Comparison of ENCODE assay signal across 23 mouse cellular contexts in genomic region chr11:83746681-83747080, GRCm38 (mm10). TPM values are rescaled to one million over a fixed set of nuclear protein-coding genes. Genes with fewer than 3 reads are reported as not detected.
DNase-seq lines count a peak whose midpoint lies in the region; ATAC-seq and TF ChIP-seq lines count a peak whose summit lies in the region.
"Had no signal": no experiment of that assay in that cellular context is flagged by ENCODE, and none has a peak within 500 bp of the region (broad histone marks: within the 10 kb centered on the region; RNA-seq: fewer than 3 reads in every experiment).

TSS of gene Wfdc21 (plus strand) at chr11:83746940.

- H3K4me2 ChIP-seq in lung, postnatal 0 days (replicated peaks; ENCODE audit: low read depth, low read length) = no peak within 1 kb of the TSS
- 0 out of 2 replicates have a peak within 1 kb of the TSS, but pooled peaks have one; percentile 0 for H3K4me2 ChIP-seq in CH12.LX (ENCODE audit: insufficient read depth, low read depth, poor library complexity, severe bottlenecking)
- H3K4me2 ChIP-seq: embryonic facial prominence, embryonic 15.5 days; limb, embryonic 12.5 days; lung, embryonic 14.5 days had no signal

- no peak for TF ChIP-seq POLR2A in CH12.LX (IDR thresholded peaks at IDR 0.05; ENCODE audit: low read depth, low read length)
- no peak for TF ChIP-seq POLR2A in bone marrow, adult 2 months (IDR thresholded peaks at IDR 0.05; ENCODE audit: borderline replicate concordance, control insufficient read depth, low read depth, low read length)

- DNase-seq in lung, postnatal 0 days (ENCODE audit: low spot score) = no peak
- no peak for DNase-seq in lung, postnatal 4 days
- DNase-seq in CH12.LX (ENCODE audit: extremely low read depth) = no peak
- DNase-seq in left cerebral cortex, postnatal 4 days = no peak
- no peak for DNase-seq in gastrocnemius, adult 2 months
- DNase-seq: adrenal gland, postnatal 10 days; cerebellum, adult 11-12 months; embryo, embryonic 11 days; heart, postnatal 4 days; lung, embryonic 14.5 days had no signal

- TF ChIP-seq EP300 in lung, postnatal 0 days (IDR thresholded peaks at IDR 0.05) = no peak
- TF ChIP-seq EP300 in CH12.LX (IDR thresholded peaks at IDR 0.05; ENCODE audit: low read length) = no peak

- no peak for TF ChIP-seq CTCF in lung, postnatal 0 days (IDR thresholded peaks at IDR 0.05)
- no peak for TF ChIP-seq CTCF in CH12.LX (conservative IDR thresholded peaks at IDR 0.05 in 1 of 2, IDR thresholded peaks at IDR 0.05 in 1 of 2; ENCODE audit: low read depth in 2 of 2, low read length in 2 of 2)
- TF ChIP-seq CTCF in bone marrow, adult 2 months (IDR thresholded peaks at IDR 0.05; ENCODE audit: control insufficient read depth, insufficient read depth, low read length) = no peak
- TF ChIP-seq CTCF in gastrocnemius, adult 2 months (IDR thresholded peaks at IDR 0.05) = no peak

- no peak within 1 kb of the TSS for H3K9ac ChIP-seq in lung, postnatal 0 days (replicated peaks; ENCODE audit: low read depth)
- H3K9ac ChIP-seq in CH12.LX (ENCODE audit: insufficient read depth, low read depth) = no peak within 1 kb of the TSS
- H3K9ac ChIP-seq: embryonic facial prominence, embryonic 15.5 days; limb, embryonic 12.5 days; lung, embryonic 14.5 days had no signal

- H3K27me3 ChIP-seq in lung, postnatal 0 days (replicated peaks; ENCODE audit: insufficient read depth, low read length) = no peaks in the 10 kb centered on the region
- H3K27me3 ChIP-seq in CH12.LX (replicated peaks) = peaks cover 10% of the 10 kb centered on the region

- no peaks in the 10 kb centered on the region for H3K79me2 ChIP-seq in CH12.LX (replicated peaks; ENCODE audit: control insufficient read depth, extremely low read depth, insufficient read depth, poor library complexity, severe bottlenecking)

- 61% methylated on average over 5 of the region's 5 CpGs for WGBS in lung, postnatal 0 days
- WGBS in bone marrow, adult 2 months = 48% methylated on average over 5 of the region's 5 CpGs

- no peak within 1 kb of the TSS for H3K27ac ChIP-seq in lung, postnatal 0 days (ENCODE audit: low read length)
- H3K27ac ChIP-seq in CH12.LX (ENCODE audit: insufficient read depth, low read depth) = no peak within 1 kb of the TSS
- peak within 1 kb of the TSS; percentile 83 for H3K27ac ChIP-seq in bone marrow, adult 2 months (ENCODE audit: control insufficient read depth, insufficient read depth, low read depth, low read length, poor library complexity)
- H3K27ac ChIP-seq in gastrocnemius, adult 2 months = no peak within 1 kb of the TSS
- H3K27ac ChIP-seq: embryonic facial prominence, embryonic 15.5 days; heart, adult 2 months; limb, embryonic 12.5 days had no signal

- intact Hi-C loops in left cerebral cortex, postnatal 4 days (cut with DNase I) = no loop called here
- intact Hi-C loops in gastrocnemius, adult 2 months (cut with DNase I) = no loop called here

- TF ChIP-seq RAD21 in CH12.LX (IDR thresholded peaks at IDR 0.05; ENCODE audit: low read depth, low read length) = no peak

- no peaks in the 10 kb centered on the region for H3K9me3 ChIP-seq in lung, postnatal 0 days (ENCODE audit: low read length)
- H3K9me3 ChIP-seq in CH12.LX (replicated peaks; ENCODE audit: low read length) = no peaks in the 10 kb centered on the region
- H3K9me3 ChIP-seq: embryonic facial prominence, embryonic 15.5 days; limb, embryonic 12.5 days had no signal

- no peaks in the 10 kb centered on the region for H3K4me1 ChIP-seq in lung, postnatal 0 days (ENCODE audit: insufficient read depth, low read depth, low read length)
- H3K4me1 ChIP-seq in CH12.LX (ENCODE audit: control insufficient read depth in 1 of 2, insufficient read depth in 2 of 2) = peaks cover 30 to 62% of the 10 kb centered on the region in 2 experiments
- H3K4me1 ChIP-seq in bone marrow, adult 2 months (ENCODE audit: control insufficient read depth, insufficient read depth, low read length) = peaks cover 9% of the 10 kb centered on the region
- H3K4me1 ChIP-seq: embryonic facial prominence, embryonic 15.5 days; limb, embryonic 12.5 days had no signal

- no peak for ATAC-seq in lung, postnatal 0 days
- ATAC-seq in hematopoietic stem cell, adult 5-6 weeks (replicated peaks in 1 of 2; ENCODE audit: insufficient read depth in 1 of 2, low FRiP score in 2 of 2, low TSS enrichment in 1 of 2, low read depth in 1 of 2, poor library complexity in 2 of 2, severe bottlenecking in 2 of 2) = peak in 1 of 2 experiments; percentile 19; a peak in 1 of 4 replicates
- ATAC-seq: hindbrain, embryonic 16.5 days; intestine, embryonic 16.5 days; Patski had no signal

- no peaks in the 10 kb centered on the region for H3K36me3 ChIP-seq in lung, postnatal 0 days (ENCODE audit: insufficient read depth, low read length)
- H3K36me3 ChIP-seq in CH12.LX (replicated peaks in 1 of 2; ENCODE audit: control insufficient read depth in 1 of 2, insufficient read depth in 1 of 2, low read length in 1 of 2) = no peaks in the 10 kb centered on the region
- H3K36me3 ChIP-seq: embryonic facial prominence, embryonic 15.5 days; limb, embryonic 12.5 days had no signal

- dilution Hi-C loops in CH12.LX (cut with MboI; ENCODE audit: extremely low pct_ligation_motif_present, extremely low pct_unique_long_range_greater_than_20kb, low sequenced_read_pairs) = no loop called here

- in situ Hi-C loops in CH12.LX (cut with MboI; ENCODE audit: low pct_ligation_motif_present, low pct_unique_long_range_greater_than_20kb, low sequenced_read_pairs) = loop anchor here (10.0 kb wide), 1 partner anchor 182 kb away; no protein-coding TSS in a partner anchor

- H3K4me3 ChIP-seq in lung, postnatal 0 days (ENCODE audit: low read depth, low read length) = no peak within 1 kb of the TSS
- no peak within 1 kb of the TSS for H3K4me3 ChIP-seq in CH12.LX (replicated peaks in 1 of 3; ENCODE audit: low read depth in 2 of 3, low read length in 2 of 3, poor library complexity in 1 of 3)
- peak within 1 kb of the TSS; percentile 74 for H3K4me3 ChIP-seq in bone marrow, adult 2 months (replicated peaks; ENCODE audit: control insufficient read depth, low read depth, low read length)
- no peak within 1 kb of the TSS for H3K4me3 ChIP-seq in gastrocnemius, adult 2 months
- H3K4me3 ChIP-seq: embryonic facial prominence, embryonic 15.5 days; heart, adult 2 months; limb, embryonic 12.5 days had no signal

TF ChIP-seq in CH12.LX, 34 proteins besides CTCF, POLR2A, EP300 and RAD21:
- no peak for TF ChIP-seq CHD1 (IDR thresholded peaks at IDR 0.05; ENCODE audit: low read depth, low read length)
- TF ChIP-seq RCOR1 (conservative IDR thresholded peaks at IDR 0.05; ENCODE audit: low read depth, low read length) = no peak
- TF ChIP-seq IRF4 (IDR thresholded peaks at IDR 0.05; ENCODE audit: low read depth, low read length) = no peak
- no peak for TF ChIP-seq MAFK (IDR thresholded peaks at IDR 0.05; ENCODE audit: insufficient replicate concordance, low read length)
- TF ChIP-seq GABPA (IDR thresholded peaks at IDR 0.05; ENCODE audit: insufficient replicate concordance, low read depth, low read length) = no peak
- no peak for TF ChIP-seq MEF2A (IDR thresholded peaks at IDR 0.05; ENCODE audit: borderline replicate concordance, low read depth, low read length)
- no peak for TF ChIP-seq MYC (IDR thresholded peaks at IDR 0.05; ENCODE audit: low read depth, low read length)
- no peak for TF ChIP-seq SMC3 (IDR thresholded peaks at IDR 0.05; ENCODE audit: low read depth, low read length)
- TF ChIP-seq MAZ (IDR thresholded peaks at IDR 0.05; ENCODE audit: low read depth, low read length) = no peak
- no peak for TF ChIP-seq CHD2 (IDR thresholded peaks at IDR 0.05; ENCODE audit: low read length)
- TF ChIP-seq SIN3A (IDR thresholded peaks at IDR 0.05; ENCODE audit: low read length) = no peak
- no peak for TF ChIP-seq HCFC1 (IDR thresholded peaks at IDR 0.05; ENCODE audit: low read depth, low read length)
- TF ChIP-seq USF2 (conservative IDR thresholded peaks at IDR 0.05; ENCODE audit: low read depth, low read length) = no peak
- no peak for TF ChIP-seq MAX (IDR thresholded peaks at IDR 0.05; ENCODE audit: low read length)
- no peak for TF ChIP-seq KAT2A (IDR thresholded peaks at IDR 0.05; ENCODE audit: insufficient replicate concordance, low read length)
- TF ChIP-seq NRF1 (IDR thresholded peaks at IDR 0.05; ENCODE audit: low read depth, low read length) = no peak
- TF ChIP-seq USF1 (IDR thresholded peaks at IDR 0.05; ENCODE audit: low read depth, low read length) = no peak
- TF ChIP-seq ZNF384 (IDR thresholded peaks at IDR 0.05; ENCODE audit: low read depth, low read length) = no peak
- TF ChIP-seq TBP (conservative IDR thresholded peaks at IDR 0.05; ENCODE audit: low read depth, low read length) = no peak

RNA-seq across cellular contexts. Expression of gene Wfdc21, which starts in this region (rescaled TPM):
- polyA plus RNA-seq in lung, postnatal 0 days (2015; fragmentation: Nextera tagmentation; extraction: Ambion mirVana) = 13.8 and 16.6 TPM in 2 replicates
- 1.6 and 3.3 TPM in 2 replicates for total RNA-seq in CH12.LX (2012; rRNA removed)
- 8.3 and 14.7 TPM in 2 replicates for total RNA-seq in CH12.LX (2014; rRNA removed)
- 2.6 and 3.4 TPM in 2 replicates for polyA plus RNA-seq in CH12.LX (2012; ENCODE audit: insufficient read length, low read depth)
- polyA plus RNA-seq in bone marrow, adult 2 months (2011; ENCODE audit: insufficient read depth, insufficient read length, low replicate concordance, missing spikeins) = 220 and 706 TPM in 2 replicates
- 44.6 and 220 TPM in 2 replicates for total RNA-seq in hematopoietic stem cell, adult 5-6 weeks (2017)
- not detected for total RNA-seq in left cerebral cortex, postnatal 4 days (2021)
- total RNA-seq in gastrocnemius, adult 2 months (2021) = not detected
- total RNA-seq: heart, adult 2 months; heart, postnatal 4 days; layer of hippocampus, postnatal 14 days had no signal
- polyA plus RNA-seq: forebrain, embryonic 11.5 days; heart, embryonic 14.5 days; hindbrain, embryonic 16.5 days; kidney, embryonic 14.5 days; limb, embryonic 12.5 days; neural tube, embryonic 11.5 days; Patski had no signal

Comparison
In these comparisons a context has a peak if more than half of its experiments do, and no peak if none do; other contexts are left out.
1. RNA of gene Wfdc21 (polyA plus RNA-seq): 220 to 706 TPM in bone marrow, adult 2 months; 13.8 to 16.6 TPM in lung, postnatal 0 days and 2.6 to 3.4 TPM in CH12.LX; every median in the first group is over 10 times any median in the second.